Mouse (Mus musculus) adrenal gland, adult (tissue): ENCODE measurements around the gene Kcng3.

Source experiments
- DNase-seq, 2 experiments: peaks; one replicate each; pipeline ENCODE4 v3.0.0; 2022 to 2023; ENCODE audit warnings: low spot score in 1 of 2; ENCODE audit not compliant: inconsistent age in 2 of 2

Gene Kcng3

DNA sequence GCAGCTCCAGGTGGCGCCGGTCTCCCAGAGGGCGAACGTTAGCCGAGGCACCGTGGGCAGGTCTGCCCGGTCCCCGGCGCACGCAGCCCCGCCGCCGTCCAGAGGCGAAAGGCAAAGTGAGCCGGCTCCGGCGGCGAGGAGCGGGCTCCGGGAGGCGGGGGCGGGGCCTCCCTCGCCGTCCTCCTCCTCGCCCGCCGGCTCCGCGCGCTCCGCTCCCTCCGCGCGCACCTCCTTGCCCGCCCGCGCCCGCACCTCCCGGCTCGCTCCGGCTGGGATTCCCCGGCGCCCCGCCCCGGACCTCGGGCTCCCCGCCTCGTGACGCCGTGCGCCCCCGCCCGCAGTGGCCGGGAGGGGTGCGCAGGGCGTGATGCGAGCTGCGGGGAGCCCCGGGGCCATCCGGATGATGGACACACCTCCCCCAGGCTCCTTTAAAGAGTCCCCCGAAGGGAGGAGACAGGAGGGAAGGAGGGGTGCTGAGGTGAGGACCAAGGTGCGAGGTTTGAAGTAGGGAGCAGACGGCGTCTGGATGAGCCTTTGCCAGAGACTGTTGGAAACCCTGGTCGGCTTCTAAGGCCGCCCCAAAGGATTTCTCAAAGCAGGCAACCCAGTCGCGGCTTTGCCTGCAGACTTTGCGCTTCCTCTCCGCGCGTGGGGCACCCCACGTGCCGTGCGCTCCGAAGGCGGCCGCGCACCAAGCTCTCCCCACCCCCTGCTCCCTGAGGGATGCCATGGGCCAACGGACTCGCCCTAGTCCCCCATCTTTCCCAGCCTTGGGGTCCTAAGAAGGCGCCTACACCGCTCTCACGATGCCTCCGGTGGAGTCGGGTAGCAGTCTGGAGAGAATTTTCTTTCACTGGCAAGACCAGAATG is at the start of gene Kcng3:
Gene Kcng3, minus strand, starts transcription at position 113 of the 870 bp plus-strand sequence.
- peak; percentile 79 to 86 for DNase-seq

GRCm38 (mm10) chr17:83677370-83677769 is 45.7 kb upstream of the Kcng3 start:
- DNase-seq = no peak

- no peak for DNase-seq
These were observed 41.0 kb upstream of the Kcng3 start for GRCm38 (mm10) chr17:83672685-83673084.

DNA sequence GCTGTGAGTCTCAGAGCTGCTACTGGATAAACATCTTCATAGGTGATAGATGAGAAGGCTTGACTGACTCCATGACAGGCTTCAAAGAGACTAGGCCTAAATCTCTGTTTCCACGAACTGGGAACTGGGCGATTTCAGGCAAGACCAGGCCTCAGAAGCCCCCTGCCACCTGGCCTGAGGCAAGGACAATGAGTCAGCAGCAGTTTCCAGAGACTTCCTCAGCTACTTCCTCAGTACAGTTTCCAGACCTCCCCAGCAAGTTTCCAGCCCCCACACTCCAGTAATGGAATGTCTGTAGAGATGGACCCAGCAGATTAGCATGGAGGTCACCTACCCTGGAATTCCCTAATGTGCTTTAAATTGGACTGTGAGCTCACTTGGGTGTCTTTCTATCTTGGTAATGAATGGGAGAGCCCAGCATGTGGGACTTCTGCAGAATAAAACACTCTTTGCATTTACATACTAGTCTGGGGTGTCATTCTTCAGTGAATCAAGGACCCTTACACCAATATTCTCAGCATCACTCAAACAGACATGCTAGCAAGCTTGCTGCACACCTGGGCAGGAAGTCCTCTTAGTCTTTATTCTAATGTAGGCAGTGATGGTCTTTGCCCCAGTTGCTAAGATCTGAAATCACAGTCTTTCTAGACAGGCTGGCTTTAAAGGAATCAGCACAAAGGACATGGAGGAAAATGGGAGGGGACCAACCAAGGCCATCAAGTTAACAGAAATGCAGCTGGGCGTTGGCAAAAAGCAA is 36.4 kb upstream of the Kcng3 start:
- no peak for DNase-seq

GRCm38 (mm10) chr17:83666597-83667287 is 35.0 kb upstream of the Kcng3 start:
- DNase-seq = no peak

GRCm38 (mm10) chr17:83664761-83665160 is 33.1 kb upstream of the Kcng3 start:
- peak in 1 of 2 experiments; percentile 38 for DNase-seq

GRCm38 (mm10) chr17:83658943-83659342 is 27.2 kb upstream of the Kcng3 start:
- DNase-seq = no peak

DNA sequence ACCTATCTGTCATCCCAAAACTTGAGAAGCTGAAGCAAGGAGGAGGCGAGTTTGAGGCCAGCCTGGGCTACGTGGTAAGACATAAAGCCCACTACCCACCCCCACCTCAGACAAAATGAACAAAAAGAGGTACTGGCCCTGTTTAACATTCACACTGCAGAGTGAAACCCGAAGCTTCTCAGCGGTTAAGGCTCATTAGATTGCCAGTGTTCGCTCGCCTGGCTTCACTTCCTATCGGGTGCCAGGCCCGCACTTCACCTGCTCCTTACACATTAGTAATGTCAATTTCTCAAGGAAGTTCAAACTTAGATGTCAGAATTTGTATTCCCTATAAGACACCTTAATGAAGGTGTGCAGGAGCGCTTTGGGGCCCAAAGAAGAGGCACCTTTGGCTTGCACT is 25.7 kb upstream of the Kcng3 start:
- no peak for DNase-seq

GRCm38 (mm10) chr17:83655732-83656131 is 24.0 kb upstream of the Kcng3 start:
- DNase-seq = peak; percentile 20 to 61

- peak; percentile 16 to 58 for DNase-seq
These were observed 23.0 kb upstream of the Kcng3 start for GRCm38 (mm10) chr17:83654651-83655136.

DNA sequence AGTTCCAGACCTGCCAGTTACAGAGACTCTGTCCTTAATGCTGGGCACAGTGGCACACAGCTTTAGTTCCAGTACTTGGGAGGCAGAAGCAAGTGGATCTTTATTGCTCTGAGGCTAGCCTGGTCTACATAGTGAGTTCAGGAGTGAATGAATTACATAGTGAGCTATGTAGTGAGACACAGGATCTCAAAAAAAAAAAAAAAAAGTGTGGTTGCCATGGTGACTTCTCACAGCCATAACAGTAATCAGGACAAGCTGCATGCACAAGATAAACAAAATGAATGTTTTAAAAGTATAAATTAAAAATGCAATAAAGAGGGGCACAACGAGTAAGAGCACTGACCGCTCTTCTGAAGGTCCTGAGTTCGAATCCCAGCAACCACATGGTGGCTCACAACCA is 21.9 kb upstream of the Kcng3 start:
- DNase-seq = no peak

GRCm38 (mm10) chr17:83650932-83651682 is 19.4 kb upstream of the Kcng3 start:
- DNase-seq = no peak

DNA sequence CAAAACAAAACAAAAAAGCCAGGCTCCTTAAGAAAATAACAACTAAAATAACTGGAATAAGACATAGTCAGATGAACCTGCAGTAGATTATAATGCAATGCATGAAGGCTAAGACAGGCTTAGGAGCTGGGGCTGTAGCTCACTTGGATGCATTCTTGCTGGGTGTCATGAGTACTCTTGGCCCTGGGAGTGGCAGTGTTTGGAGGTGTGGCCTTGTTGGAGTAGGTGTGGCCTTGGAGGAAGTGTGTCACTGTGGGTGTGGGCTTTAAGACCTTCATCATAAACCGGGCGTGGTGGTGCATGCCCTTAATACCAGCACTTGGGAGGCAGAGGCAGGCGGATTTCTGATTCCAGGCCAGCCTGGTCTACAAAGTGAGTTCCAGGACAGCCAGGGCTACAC is 18.3 kb upstream of the Kcng3 start:
- DNase-seq = no peak

- DNase-seq = no peak
These were observed 15.7 kb upstream of the Kcng3 start for GRCm38 (mm10) chr17:83647413-83647812.

DNA sequence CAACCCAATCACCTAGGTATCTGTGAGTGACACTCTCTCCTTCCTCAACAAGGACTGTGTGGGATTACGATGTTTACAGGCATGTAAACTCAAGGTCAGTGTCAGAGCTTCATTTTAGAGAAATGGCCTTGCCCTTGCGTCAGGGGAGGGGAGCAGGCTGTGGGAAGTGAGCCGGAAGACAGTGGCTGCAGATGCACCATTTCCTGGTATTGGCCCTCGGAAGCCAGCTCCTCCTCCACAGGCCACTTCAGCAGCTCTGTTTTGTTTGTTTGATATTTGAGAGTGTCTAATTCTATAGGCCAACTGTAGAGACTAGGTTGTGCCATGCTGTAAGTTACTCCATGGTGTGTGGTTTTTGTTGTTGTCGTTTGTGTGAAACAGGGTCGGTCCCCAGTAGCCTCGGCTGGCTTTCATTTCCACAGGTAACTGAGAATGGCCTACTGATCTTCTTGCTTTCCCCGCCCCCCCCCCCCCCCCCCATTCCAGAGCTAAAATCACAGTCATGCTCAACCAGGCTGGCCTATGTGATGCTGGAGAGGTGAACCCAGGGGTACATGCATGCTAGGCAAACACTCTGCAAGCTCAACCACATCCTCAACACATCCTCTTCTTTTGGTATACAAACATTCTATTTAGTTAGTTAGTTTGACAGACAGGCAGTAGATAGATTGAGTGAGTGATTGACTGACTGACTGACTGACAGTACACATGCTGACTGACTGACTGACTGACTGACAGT is 14.9 kb upstream of the Kcng3 start:
- peak in 1 of 2 experiments; percentile 51 for DNase-seq

- peak; percentile 74 to 87 for DNase-seq
These were observed 13.6 kb upstream of the Kcng3 start for GRCm38 (mm10) chr17:83645226-83645808.

DNA sequence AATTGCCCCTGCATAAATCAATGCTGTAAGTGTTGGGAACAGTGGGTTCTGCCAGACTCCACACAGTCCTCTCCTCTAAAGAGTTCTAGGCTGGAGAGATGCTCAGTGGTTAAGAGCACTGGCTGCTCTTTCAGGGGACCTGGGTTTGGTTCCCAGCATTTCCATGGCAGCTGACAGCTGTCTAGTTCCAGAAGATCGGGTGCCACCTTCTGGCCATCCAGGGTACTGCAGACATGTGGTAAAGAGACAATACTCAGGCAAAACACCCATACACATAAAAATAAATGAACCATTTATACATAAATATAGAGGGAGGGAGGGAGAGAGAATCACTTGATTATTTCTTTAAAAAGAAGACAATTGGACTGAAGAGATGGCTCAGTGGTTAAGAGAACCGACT is 5.7 kb upstream of the Kcng3 start:
- DNase-seq = peak in 1 of 2 experiments; percentile 61

- DNase-seq = no peak
These were observed 4.7 kb upstream of the Kcng3 start for GRCm38 (mm10) chr17:83636443-83636842.
